Mouse (Mus musculus): ENCODE data around the gene Tdpoz5. TPM values are rescaled to one million over a fixed set of nuclear protein-coding genes. Genes with fewer than 3 reads are reported as not detected.
"Not testable (repeated sequence)": the region's sequence is repeated elsewhere in the genome, so short reads cannot be mapped to it uniquely, and the experiment has no call there.

Tdpoz5 gene
- total RNA-seq (2012; rRNA removed) = 0.17 TPM in 1 of 2 replicates, not detected in the other
- total RNA-seq (2014; rRNA removed) = not detected in 2 replicates
- polyA plus RNA-seq (2012; ENCODE audit: insufficient read length, low read depth) = not detected in 2 replicates

DNA sequence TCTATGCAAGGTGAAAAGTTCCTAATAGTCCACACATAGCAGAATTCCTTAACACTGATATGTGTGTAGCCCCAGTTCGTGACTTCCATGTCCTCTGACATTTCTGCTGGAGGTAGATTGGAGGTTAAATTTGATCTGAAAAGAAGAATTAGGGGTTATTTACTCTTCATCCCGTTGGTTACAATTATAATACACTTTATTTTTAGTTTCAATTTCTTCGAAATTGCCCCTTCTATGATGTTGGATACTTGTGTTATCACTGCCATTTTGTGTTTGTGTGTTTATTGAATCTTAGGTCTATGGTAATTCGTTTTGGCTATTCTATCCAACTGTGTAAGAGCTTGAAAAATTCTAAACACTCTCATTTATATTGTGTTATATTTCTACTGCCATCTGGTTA lies at the start of gene Tdpoz5:
Tdpoz5 (minus strand) TSS at position 101 of the 400 bp plus-strand sequence.
- H3K79me2 ChIP-seq (replicated peaks; ENCODE audit: control insufficient read depth, extremely low read depth, insufficient read depth, poor library complexity, severe bottlenecking); H3K9me3 ChIP-seq (replicated peaks; ENCODE audit: low read length); H3K4me2 ChIP-seq (ENCODE audit: insufficient read depth, low read depth, poor library complexity, severe bottlenecking); H3K36me3 ChIP-seq (replicated peaks in 1 of 2; ENCODE audit: control insufficient read depth in 1 of 2, insufficient read depth in 1 of 2, low read length in 1 of 2); in situ Hi-C loops (cut with MboI; ENCODE audit: low pct_ligation_motif_present, low pct_unique_long_range_greater_than_20kb, low sequenced_read_pairs); DNase-seq (ENCODE audit: extremely low read depth); H3K4me3 ChIP-seq (replicated peaks in 1 of 3; ENCODE audit: low read depth in 2 of 3, low read length in 2 of 3, poor library complexity in 1 of 3); H3K9ac ChIP-seq (ENCODE audit: insufficient read depth, low read depth); H3K27me3 ChIP-seq (replicated peaks); H3K4me1 ChIP-seq (ENCODE audit: control insufficient read depth in 1 of 2, insufficient read depth in 2 of 2); H3K27ac ChIP-seq (ENCODE audit: insufficient read depth, low read depth); dilution Hi-C loops (cut with MboI; ENCODE audit: extremely low pct_ligation_motif_present, extremely low pct_unique_long_range_greater_than_20kb, low sequenced_read_pairs): not testable (repeated sequence)

DNA sequence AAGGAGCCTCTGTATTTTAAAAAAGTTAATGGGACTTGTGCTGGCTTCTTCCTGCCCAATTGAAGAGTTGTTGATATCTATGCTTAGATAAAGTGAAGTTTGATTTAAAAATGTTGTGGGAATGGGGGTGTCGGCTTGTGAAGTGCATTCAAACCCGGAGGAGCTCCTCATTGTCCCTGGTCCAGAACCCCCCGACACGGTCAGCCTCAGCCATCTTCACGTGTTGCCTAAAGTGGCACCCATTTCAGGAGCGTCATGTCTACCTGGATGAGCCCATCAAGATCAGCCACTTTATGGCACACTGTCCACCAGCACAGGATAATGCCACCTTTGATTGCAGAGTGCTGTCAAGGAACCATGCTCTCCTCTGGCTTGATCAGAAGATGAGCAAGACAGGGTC lies 7.8 kb upstream of the Tdpoz5 start:
- in situ Hi-C loops (cut with MboI; ENCODE audit: low pct_ligation_motif_present, low pct_unique_long_range_greater_than_20kb, low sequenced_read_pairs); H3K9me3 ChIP-seq (replicated peaks; ENCODE audit: low read length); H3K27me3 ChIP-seq (replicated peaks); DNase-seq (ENCODE audit: extremely low read depth); H3K4me3 ChIP-seq (replicated peaks in 1 of 3; ENCODE audit: low read depth in 2 of 3, low read length in 2 of 3, poor library complexity in 1 of 3); H3K36me3 ChIP-seq (replicated peaks in 1 of 2; ENCODE audit: control insufficient read depth in 1 of 2, insufficient read depth in 1 of 2, low read length in 1 of 2); H3K79me2 ChIP-seq (replicated peaks; ENCODE audit: control insufficient read depth, extremely low read depth, insufficient read depth, poor library complexity, severe bottlenecking); dilution Hi-C loops (cut with MboI; ENCODE audit: extremely low pct_ligation_motif_present, extremely low pct_unique_long_range_greater_than_20kb, low sequenced_read_pairs); H3K9ac ChIP-seq (ENCODE audit: insufficient read depth, low read depth); H3K27ac ChIP-seq (ENCODE audit: insufficient read depth, low read depth); H3K4me2 ChIP-seq (ENCODE audit: insufficient read depth, low read depth, poor library complexity, severe bottlenecking); H3K4me1 ChIP-seq (ENCODE audit: control insufficient read depth in 1 of 2, insufficient read depth in 2 of 2): not testable (repeated sequence)

DNA sequence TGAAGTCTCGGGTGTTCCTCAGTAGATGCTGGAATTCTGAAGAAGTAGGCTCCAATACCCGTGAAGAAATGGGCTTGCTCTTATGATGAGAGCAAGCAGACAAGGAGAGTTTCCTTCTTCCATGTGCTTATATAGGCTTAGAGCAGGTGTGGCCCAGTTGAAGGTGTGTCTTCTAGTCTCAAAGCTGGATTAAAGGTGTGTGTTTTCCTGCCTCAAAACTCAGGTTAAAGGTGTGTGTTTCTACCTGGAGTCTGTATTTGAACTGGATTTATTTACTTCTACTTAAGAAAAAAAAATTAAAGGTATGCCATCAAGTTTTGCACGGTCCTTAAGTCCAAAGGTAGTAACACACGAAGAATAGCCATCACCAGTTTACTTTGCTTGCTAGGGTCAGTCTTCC lies 17.7 kb downstream of the Tdpoz5 start, which contains the start of gene Gm9117:
Gm9117 (minus strand) TSS at position 101 of the 400 bp plus-strand sequence.
- H3K27me3 ChIP-seq (replicated peaks); H3K4me1 ChIP-seq (ENCODE audit: control insufficient read depth in 1 of 2, insufficient read depth in 2 of 2); H3K9me3 ChIP-seq (replicated peaks; ENCODE audit: low read length); DNase-seq (ENCODE audit: extremely low read depth); H3K27ac ChIP-seq (ENCODE audit: insufficient read depth, low read depth); in situ Hi-C loops (cut with MboI; ENCODE audit: low pct_ligation_motif_present, low pct_unique_long_range_greater_than_20kb, low sequenced_read_pairs); dilution Hi-C loops (cut with MboI; ENCODE audit: extremely low pct_ligation_motif_present, extremely low pct_unique_long_range_greater_than_20kb, low sequenced_read_pairs); H3K9ac ChIP-seq (ENCODE audit: insufficient read depth, low read depth); H3K4me3 ChIP-seq (replicated peaks in 1 of 3; ENCODE audit: low read depth in 2 of 3, low read length in 2 of 3, poor library complexity in 1 of 3); H3K4me2 ChIP-seq (ENCODE audit: insufficient read depth, low read depth, poor library complexity, severe bottlenecking); H3K36me3 ChIP-seq (replicated peaks in 1 of 2; ENCODE audit: control insufficient read depth in 1 of 2, insufficient read depth in 1 of 2, low read length in 1 of 2); H3K79me2 ChIP-seq (replicated peaks; ENCODE audit: control insufficient read depth, extremely low read depth, insufficient read depth, poor library complexity, severe bottlenecking): not testable (repeated sequence)

DNA sequence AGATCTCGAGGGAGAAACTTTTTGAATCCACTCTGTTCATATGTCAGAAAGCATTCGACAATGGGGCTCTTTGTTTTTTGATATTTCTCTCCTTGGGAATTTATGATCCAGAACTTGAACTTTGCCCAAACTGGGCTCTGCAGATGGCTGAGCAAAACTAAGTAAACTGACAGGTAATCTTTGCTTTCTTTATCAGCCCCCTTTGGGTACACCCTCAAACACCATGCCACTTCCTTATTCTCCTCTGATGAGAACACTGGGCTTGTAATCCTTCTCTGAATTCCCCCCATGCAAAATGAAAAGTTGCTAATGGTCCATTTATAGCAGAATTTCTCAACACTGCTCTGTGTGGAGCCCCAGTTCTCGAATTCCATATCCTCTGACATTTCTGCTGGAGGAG lies 22.7 kb downstream of the Tdpoz5 start:
- H3K9me3 ChIP-seq (replicated peaks; ENCODE audit: low read length); H3K4me2 ChIP-seq (ENCODE audit: insufficient read depth, low read depth, poor library complexity, severe bottlenecking); H3K27ac ChIP-seq (ENCODE audit: insufficient read depth, low read depth); H3K79me2 ChIP-seq (replicated peaks; ENCODE audit: control insufficient read depth, extremely low read depth, insufficient read depth, poor library complexity, severe bottlenecking); in situ Hi-C loops (cut with MboI; ENCODE audit: low pct_ligation_motif_present, low pct_unique_long_range_greater_than_20kb, low sequenced_read_pairs); H3K27me3 ChIP-seq (replicated peaks); dilution Hi-C loops (cut with MboI; ENCODE audit: extremely low pct_ligation_motif_present, extremely low pct_unique_long_range_greater_than_20kb, low sequenced_read_pairs); H3K9ac ChIP-seq (ENCODE audit: insufficient read depth, low read depth); H3K4me3 ChIP-seq (replicated peaks in 1 of 3; ENCODE audit: low read depth in 2 of 3, low read length in 2 of 3, poor library complexity in 1 of 3); H3K4me1 ChIP-seq (ENCODE audit: control insufficient read depth in 1 of 2, insufficient read depth in 2 of 2); H3K36me3 ChIP-seq (replicated peaks in 1 of 2; ENCODE audit: control insufficient read depth in 1 of 2, insufficient read depth in 1 of 2, low read length in 1 of 2); DNase-seq (ENCODE audit: extremely low read depth): not testable (repeated sequence)

Other genes with a start within 250 kb of the Tdpoz5 start
- not detected in 2 replicates for gene Gm5773, start 188.3 kb downstream of the Tdpoz5 start, total RNA-seq (2012; rRNA removed)
- gene Gm5773, start 188.3 kb downstream of the Tdpoz5 start, total RNA-seq (2014; rRNA removed) = not detected in 2 replicates
- not detected in 2 replicates for gene Gm5773, start 188.3 kb downstream of the Tdpoz5 start, polyA plus RNA-seq (2012; ENCODE audit: insufficient read length, low read depth)
- not detected in 2 replicates for gene Tdpoz4, start 164.9 kb downstream of the Tdpoz5 start, total RNA-seq (2012; rRNA removed)
- gene Tdpoz4, start 164.9 kb downstream of the Tdpoz5 start, total RNA-seq (2014; rRNA removed) = not detected in 2 replicates
- not detected in 2 replicates for gene Tdpoz4, start 164.9 kb downstream of the Tdpoz5 start, polyA plus RNA-seq (2012; ENCODE audit: insufficient read length, low read depth)
- not detected in 2 replicates for gene Tdpoz3, start 135.3 kb downstream of the Tdpoz5 start, total RNA-seq (2012; rRNA removed)
- not detected in 2 replicates for gene Tdpoz3, start 135.3 kb downstream of the Tdpoz5 start, total RNA-seq (2014; rRNA removed)
- not detected in 2 replicates for gene Tdpoz3, start 135.3 kb downstream of the Tdpoz5 start, polyA plus RNA-seq (2012; ENCODE audit: insufficient read length, low read depth)
- not detected in 2 replicates for gene Gm9117, start 17.8 kb downstream of the Tdpoz5 start, total RNA-seq (2012; rRNA removed)
- gene Gm9117, start 17.8 kb downstream of the Tdpoz5 start, total RNA-seq (2014; rRNA removed) = not detected in 2 replicates
- not detected in 2 replicates for gene Gm9117, start 17.8 kb downstream of the Tdpoz5 start, polyA plus RNA-seq (2012; ENCODE audit: insufficient read length, low read depth)
- gene Gm9125, start 93.6 kb upstream of the Tdpoz5 start, total RNA-seq (2012; rRNA removed) = not detected in 2 replicates
- gene Gm9125, start 93.6 kb upstream of the Tdpoz5 start, total RNA-seq (2014; rRNA removed) = not detected in 2 replicates
- gene Gm9125, start 93.6 kb upstream of the Tdpoz5 start, polyA plus RNA-seq (2012; ENCODE audit: insufficient read length, low read depth) = not detected in 2 replicates
- gene Gm10697, start 111.3 kb upstream of the Tdpoz5 start, total RNA-seq (2012; rRNA removed) = 0.17 TPM in 1 of 2 replicates, not detected in the other
- not detected in 2 replicates for gene Gm10697, start 111.3 kb upstream of the Tdpoz5 start, total RNA-seq (2014; rRNA removed)
- gene Gm10697, start 111.3 kb upstream of the Tdpoz5 start, polyA plus RNA-seq (2012; ENCODE audit: insufficient read length, low read depth) = not detected in 2 replicates
- gene Gm10696, start 216.9 kb upstream of the Tdpoz5 start, total RNA-seq (2012; rRNA removed) = not detected in 2 replicates
- gene Gm10696, start 216.9 kb upstream of the Tdpoz5 start, total RNA-seq (2014; rRNA removed) = not detected in 2 replicates
- gene Gm10696, start 216.9 kb upstream of the Tdpoz5 start, polyA plus RNA-seq (2012; ENCODE audit: insufficient read length, low read depth) = not detected in 2 replicates
- gene Gm5286, start 235.4 kb upstream of the Tdpoz5 start, total RNA-seq (2012; rRNA removed) = not detected in 2 replicates
- not detected in 2 replicates for gene Gm5286, start 235.4 kb upstream of the Tdpoz5 start, total RNA-seq (2014; rRNA removed)
- gene Gm5286, start 235.4 kb upstream of the Tdpoz5 start, polyA plus RNA-seq (2012; ENCODE audit: insufficient read length, low read depth) = not detected in 2 replicates